Mouse (Mus musculus) fibroblast of lung, adult 2 months (primary cell): ENCODE measurements at regions not wholly inside any gene's neighbourhood (a gene's known extent, or its start where the extent isn't known, plus 50 kb on each side); places are given as distances from the start of the nearest gene placed in this dataset.

Source experiments
- DNase-seq: peaks from one replicate; pipeline ENCODE4 v3.0.0-alpha.2; 2011; ENCODE audit warnings: low read depth

DNA sequence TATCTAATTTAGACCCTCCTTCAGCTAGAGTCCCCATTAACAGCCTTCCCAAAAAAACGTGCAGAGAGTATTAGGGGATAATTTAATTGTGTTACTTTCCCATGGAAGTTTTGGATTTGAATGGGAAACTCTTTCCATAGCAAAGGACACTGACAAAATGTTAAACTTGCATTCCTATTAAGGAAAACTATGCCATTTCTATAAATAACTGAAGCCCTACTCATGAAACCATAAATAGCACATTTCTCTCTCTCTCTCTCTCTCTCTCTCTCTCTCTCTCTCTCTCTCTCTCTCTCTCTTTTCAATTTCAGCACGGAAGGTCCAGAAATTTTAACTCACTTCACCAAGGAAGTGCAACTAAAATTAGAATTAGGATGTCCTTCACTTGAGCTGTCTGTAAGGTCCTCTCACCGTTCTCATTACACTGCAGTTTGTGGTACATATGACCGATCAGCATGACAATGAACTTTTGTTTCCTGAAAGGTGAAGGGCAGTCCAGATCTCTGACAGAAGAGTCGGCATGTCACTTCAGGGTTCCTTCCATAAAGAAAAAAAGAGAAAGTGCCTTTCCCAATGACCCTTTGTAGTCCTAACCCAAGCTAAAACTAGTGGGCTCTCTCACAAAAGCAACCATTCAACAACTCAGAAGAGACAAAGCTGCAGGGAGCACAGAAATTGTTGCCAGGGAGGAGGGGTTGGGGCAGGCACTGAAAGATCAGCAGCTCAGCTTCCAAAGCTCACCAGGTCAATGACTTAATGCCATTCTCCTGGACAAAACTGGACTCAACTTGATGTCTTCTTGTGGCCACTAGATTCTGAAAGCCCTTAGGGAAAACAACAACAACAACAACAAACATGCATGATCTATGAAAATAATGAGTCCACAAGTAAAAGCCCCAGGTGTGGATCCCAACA lies 696.9 kb downstream of the Diaph3 start:
- no peak for DNase-seq

DNA sequence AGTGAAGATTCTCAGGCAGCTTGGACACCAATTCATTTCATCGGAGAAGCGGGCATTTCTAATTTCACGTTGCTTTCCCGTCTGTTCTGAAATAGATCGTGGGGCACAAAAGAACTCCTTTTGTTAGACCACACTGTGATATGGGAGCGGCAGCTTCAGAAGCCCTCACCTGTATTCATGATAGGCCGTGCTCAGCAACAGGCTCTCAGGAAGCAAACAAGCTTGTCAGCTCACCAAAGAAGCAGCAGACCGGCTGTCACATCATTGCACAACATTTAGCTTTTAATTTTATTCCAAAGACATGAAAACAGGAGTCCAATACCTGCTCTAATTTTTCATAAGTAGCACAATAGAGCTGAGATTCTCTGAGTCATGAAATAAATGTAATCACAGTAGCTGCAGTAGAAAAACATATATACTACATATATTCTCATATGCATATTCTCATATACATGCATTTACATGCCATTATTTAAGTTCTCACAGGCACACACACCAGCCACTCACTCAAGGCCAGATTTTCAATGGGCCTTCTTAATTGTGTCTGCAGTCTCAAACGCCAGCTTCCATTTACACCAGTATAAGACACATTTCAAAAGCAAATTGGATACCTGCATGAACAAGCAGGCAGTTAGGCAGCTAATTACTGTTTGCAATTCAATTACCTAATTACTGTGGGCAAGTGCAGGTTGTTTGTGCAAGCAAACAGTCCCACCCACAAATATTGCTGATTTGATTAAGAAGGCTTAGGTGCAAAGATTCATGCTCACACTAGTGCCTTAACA lies 698.9 kb downstream of the Diaph3 start:
- no peak for DNase-seq

DNA sequence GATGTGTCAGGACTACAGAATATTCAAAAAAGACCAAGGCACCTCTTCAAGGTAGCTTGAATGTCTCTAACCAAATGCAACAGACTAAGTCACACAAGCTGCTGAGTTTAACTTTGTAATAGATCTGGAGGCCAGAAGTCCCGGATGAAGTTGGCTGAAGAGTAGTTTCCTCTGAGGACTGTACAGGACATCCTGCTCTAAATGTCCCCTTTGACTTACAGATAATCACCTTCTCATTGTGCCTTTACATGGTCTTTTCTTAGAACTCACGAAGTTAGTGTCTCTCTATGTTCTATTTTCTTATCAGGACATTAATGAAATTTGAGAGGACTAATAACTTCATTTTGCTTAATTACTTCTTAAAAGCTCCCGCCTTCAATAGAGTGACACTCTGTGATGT lies 703.7 kb downstream of the Diaph3 start:
- no peak for DNase-seq

DNA sequence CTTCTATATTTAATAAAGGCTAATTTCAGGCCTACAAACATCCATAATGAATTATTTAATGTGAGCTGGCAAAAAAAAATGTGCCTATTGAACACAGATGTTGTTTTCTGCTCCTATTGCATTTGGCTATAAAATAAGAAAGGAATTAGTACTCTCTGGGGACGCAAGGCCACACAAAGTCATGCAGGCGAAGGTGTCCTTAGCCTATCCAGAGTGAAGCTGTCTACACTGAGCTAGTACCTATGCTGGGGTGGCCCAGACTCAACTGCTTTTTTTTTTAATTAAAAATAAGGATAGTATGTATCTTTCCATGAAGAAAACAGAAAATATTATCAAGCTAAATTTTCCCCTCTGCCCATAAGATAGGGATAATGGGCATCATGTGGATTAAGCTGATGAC lies 705.7 kb downstream of the Diaph3 start:
- DNase-seq = no peak

DNA sequence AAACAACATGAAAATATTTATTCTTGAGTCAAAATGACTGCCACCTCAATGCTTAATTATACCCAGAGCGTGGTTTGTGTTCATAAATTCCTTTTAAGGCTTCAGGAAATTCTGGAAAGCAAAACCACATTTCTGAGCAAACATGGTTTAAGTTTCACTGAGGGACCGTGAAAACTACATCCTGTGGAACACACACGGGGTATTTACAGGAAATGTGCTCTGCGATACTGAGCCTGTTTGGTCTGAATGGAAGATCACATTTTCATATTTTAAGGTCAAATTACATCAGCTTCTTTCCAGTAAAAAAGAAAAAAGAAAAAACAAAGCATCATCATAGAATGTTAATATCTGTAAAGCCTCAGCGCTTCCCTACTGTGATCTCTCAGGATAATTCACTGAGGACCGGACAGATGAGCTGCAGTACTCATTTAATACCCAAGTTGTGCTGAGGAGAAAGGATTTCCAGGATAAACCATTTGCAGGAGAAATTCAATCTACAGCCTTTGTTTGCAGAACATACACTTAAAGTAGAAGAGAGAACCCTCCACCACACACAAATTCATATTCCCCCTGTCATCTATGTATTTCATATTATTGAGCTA lies 709.7 kb downstream of the Diaph3 start:
- DNase-seq = no peak

DNA sequence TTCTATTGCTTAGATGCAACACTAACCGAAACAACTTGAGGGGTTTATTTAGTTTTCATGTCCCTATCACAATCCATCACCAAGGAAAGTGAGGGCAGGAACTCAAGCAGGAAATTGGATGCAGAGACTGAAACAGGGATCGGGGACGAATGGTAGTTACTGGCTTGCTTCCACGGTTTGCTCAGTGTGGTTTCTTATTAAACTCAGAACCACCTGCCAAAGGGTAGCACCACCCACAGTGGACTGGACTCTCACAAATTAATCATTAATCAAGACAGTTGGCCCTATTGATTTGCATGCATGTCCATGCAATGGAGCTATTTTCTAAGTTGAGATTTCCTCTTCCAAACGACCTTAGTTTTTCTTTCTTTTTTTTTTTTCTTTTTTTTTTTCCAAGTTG lies 719.2 kb downstream of the Diaph3 start:
- DNase-seq = no peak

DNA sequence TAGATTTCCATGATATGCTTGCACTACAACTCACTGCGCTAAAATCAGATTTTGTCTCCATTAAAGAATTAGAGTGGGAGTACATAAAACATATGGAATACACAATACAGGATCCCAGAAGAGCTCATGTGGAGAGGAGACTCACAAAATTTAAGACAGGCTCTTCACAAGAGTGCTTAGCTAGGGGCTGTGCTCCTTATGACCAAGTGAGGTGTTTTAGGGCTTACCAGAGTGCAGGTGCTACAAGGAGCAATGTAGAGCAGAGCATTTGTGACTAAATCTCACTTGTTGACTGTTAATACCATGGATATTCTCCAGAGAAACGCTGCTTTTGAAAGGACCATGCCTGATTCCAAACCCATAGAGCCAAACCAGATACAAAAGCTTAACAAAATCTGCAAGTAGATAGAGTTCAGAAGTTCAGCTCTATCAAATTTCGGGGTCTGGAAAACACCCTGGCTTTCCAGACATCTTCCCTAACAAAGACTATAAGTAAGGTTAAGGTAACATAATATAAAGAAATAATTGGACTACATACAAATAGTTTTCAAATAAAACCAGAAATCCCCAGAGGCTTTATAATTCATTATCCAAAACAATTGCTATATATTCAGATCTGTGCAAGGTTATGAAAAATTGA lies 721.0 kb downstream of the Diaph3 start:
- DNase-seq = no peak

DNA sequence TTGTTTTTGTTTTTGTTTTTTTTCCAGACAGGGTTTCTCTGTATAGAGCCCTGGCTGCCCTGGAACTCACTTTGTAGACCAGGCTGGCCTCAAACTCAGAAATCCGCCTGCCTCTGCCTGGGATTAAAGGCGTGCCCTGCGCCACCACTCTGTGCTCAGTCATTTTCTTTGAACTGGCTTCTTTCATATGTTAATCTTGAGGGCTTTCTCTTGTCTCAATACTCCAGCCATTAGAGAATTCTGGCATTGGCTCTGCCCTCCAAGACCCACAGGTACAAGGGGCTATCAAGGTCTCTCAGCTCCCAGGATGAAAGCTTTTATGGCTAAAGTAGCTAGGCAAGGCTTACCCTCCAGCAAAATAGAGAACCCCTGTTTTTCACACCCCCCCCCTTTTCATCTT lies 744.2 kb downstream of the Diaph3 start:
- DNase-seq = no peak

DNA sequence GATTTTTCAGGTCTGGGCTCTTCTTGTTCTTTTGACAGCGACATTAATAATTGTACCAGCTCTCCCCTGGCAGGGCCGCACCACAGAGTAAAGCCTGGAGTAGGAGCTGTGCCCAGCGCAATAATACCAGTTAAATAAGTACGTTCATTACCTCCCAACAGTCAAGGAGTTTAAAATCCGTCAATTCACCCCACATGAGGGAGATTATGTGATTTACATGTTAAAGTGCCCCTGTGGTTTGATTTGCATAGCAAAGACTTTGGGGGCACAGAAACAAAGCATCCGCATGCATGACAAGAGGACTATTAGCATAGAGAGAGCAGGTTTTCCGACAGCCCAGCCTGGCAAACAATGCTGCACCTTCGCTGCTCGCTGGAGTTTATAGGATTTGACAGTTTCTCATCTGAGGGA lies 745.1 kb downstream of the Diaph3 start:
- DNase-seq = no peak

DNA sequence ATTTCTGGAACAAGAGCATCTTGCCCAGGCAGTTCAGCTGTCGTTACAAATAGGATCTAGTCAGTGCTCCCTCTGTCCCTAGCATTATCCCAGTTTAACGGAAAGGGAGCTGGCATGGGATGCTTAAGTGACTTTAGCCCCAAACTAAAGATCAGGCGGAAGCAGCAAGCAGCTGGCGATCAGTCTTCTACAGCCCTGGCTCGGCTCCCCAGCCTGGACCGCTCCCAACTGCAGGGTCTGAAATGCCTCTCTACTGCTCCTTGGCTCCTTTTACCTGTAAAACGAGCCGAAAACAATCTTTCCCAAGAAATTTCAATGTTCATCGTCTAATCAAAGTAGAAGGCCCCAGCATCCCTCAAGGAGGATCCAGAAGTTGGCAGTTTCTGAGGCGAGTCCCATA lies 745.5 kb downstream of the Diaph3 start:
- DNase-seq = no peak

DNA sequence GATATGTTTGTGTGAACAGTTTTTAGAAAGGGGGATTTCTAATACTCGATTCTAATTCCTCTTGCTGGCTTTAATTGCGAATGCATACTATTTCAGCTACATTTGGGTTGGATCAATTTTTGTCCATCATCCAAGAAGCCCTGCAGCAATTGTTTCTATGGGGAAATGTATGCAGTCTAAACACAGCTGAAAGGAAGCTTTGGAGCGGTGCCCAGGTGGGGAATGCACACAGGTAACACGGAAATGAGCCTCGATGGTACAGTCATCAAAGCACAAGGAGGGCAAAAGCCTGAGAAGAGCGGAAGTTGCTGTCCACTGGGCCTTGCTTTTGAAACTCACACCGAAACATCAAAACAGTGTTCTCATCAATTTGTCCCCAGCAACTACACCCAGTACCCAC lies 746.0 kb downstream of the Diaph3 start:
- no peak for DNase-seq

DNA sequence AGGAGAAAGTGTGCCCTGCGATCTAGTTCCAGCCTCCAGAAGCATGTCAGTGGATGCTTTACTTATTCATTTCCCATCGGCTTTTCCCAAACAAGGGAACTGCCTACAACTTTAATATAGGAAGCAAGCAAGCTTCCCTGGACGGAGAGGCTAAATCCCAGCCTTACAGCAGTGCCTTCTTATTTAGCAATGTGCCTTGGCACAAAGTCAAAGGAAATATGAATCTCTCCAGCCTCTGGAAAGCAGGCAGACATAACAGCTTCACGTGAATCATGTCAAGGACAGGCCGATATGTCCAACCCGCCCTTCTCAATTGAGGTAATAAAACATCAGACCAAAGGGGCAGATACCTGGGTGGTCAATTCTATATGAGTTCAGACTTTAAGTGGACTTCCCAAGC lies 755.9 kb downstream of the Diaph3 start:
- DNase-seq = no peak

DNA sequence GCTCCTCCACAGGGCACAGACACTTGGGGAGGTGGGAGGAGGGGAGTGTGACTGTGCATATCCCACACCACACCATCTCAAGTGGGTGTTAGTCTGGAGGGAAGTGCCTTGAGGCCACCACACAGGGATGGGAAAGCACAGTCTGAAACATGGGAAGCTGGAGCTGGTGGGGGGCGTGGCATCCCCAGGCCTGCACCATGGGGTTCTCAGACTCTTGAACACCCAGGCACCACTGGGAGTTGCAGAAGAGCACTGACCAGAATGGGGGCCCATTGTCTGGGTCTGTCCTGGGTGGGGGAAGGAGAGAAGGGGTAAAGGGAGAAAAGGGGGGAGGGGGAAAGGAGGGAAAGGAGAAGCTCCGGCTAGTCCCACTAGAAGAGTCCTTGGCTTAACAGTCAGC lies 776.0 kb downstream of the Diaph3 start:
- DNase-seq = no peak

DNA sequence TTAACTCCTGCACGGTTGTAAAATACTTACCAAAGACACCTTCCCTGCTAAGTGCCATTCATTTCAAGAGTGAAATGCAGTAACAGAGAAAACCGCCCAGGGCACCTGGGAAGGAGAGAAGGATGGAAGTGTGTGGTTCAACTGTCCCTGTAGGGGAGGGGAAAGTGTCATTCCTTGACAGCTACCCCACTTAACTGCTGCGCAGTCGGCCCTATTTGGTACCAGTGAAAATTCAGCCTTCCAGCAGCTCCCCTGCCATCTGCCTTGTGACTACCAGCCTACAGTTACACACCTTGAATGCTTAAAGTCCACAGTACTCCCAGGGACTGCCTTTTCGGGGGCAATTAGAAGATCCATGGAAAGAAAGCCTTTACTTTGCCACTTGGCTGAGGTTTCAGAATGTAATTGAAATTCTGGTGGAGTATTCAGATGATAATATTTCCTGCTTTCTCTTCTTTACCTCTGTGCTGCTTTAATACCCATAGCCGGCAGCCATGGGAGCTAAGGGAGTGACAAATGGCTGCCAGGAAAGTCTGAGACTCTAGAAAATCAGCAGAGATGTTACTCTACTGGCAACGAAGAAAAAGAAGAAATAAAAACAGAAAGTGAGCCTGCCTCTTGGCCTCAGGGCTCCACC lies 780.5 kb downstream of the Diaph3 start:
- DNase-seq = no peak

DNA sequence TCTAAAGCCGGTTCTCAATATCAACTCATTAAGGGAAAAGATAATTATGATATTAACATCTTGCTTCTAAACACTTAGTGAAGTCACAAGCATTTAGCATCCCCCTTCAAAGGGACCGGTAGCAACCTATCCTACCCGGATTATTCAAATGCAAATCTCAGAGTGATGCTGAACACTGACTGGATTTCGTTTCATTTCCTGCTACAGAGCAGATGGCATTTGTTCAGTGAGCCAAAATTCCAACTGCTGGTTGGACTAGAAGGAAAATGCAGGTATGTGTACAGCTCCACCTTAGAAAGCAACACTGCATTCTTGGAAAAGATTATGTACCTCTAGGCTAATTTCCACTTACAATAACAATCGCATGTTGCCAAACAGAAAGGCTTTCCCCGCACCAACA lies 782.5 kb downstream of the Diaph3 start:
- DNase-seq = no peak

DNA sequence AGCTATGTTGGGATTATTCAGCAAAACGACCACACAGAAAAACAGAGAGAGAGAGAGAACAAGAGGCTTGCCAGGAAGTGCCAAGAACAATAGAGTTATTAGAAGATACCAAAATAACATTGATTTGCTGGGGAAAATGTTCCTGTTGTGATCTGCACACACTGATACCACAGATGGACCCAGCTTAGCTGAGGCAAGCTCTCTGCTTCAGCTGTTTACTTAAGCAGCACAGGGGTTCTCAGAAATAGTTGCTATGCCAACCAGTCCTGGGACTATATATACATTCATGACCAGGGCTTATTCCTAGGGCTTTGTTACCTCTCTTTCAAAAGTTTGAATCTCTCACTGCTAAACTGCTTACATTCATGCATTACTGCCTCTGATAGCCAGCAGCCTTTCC lies 790.5 kb downstream of the Diaph3 start:
- DNase-seq = no peak

DNA sequence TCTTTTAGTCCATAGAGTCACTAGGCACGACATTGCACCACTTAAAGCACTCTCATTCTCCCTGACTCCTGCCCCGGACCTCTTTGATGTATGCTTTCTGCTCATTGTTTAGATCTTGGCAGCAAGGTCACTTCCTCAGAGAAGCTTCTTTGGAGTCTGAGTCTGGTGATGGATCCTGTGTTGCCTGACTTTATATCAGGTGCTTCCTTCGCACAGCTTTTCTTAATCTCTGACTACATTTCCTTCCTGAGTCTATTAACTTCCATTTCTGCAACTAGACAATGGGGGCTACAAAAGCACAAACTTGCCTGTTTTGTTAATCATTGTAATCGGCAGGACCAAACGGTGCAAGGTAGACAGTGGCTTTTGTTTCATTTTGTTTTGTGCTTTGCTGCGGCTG lies 802.0 kb downstream of the Diaph3 start:
- no peak for DNase-seq

DNA sequence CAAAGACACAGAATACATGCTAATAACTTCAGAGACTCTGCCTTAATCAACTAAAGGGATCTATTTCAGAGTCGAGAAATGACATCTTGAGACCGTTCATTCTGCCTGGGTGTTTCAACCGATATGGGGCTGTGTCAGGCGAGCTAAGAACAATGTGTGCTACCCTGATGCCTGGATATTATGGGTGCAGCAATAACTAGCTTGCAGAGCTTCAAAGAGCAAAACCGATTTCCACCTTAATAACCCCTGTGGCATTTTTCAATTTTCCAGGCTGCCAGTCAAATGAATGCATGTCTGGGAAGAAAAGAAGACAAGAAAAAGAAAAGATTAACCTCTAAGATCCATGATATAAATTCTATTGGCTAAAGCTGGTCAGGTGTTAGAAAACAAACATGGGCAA lies 804.0 kb downstream of the Diaph3 start:
- no peak for DNase-seq

DNA sequence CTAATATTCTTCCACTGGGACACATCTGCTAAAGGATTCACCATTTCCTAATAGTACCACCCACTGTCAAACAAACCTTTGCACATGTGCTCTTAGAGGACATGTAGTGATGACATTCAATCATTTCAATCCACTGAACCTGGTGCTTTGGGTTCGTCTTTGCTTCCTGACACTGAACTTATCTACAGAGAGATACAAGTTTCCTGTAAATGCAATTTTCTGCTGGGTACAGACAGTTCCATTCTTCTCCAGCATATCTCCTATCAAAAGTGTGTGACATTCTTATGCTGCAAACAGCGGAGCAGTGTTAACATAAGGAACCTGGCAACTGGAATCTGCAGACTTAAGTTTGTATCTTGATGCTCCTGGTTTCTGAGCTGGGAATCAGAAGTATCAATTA lies 805.8 kb downstream of the Diaph3 start:
- no peak for DNase-seq

DNA sequence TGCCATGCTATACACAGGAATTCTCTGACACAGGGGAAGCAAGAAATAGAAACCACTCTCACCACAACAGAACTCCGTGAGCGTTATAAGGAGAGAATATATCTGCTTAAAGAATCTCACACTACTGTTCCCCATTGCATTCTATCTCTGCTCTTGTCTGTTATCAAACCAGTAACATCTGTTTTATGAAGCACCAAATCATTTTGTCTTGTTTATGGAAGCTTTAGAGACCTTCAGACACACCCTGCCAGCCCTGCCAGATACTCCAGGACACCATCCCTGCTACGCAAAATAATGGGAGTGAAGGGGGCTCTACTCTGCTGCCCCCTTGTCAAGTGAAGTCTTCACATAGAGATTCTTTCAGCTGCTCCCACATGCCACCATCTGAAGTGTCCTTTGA lies 811.9 kb downstream of the Diaph3 start:
- no peak for DNase-seq

DNA sequence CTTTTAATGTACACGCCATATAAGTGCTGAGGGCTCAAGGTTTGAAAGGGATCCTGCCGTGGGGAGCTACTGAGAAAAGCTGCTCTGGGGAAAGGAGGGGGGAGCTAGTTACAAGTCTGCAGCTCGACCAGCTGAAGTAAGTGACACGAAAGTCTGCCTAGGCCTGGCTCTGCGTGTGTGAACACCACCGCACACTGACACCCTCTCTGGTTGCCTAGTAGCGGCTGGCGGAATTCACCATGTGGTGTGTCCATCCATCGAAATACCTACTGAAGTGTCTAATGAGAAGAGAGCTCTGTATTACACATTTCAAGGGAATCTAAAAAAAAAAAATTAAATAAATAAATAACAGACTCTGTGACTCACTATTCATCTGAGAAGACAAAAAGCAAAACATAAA lies 813.4 kb downstream of the Diaph3 start:
- no peak for DNase-seq

DNA sequence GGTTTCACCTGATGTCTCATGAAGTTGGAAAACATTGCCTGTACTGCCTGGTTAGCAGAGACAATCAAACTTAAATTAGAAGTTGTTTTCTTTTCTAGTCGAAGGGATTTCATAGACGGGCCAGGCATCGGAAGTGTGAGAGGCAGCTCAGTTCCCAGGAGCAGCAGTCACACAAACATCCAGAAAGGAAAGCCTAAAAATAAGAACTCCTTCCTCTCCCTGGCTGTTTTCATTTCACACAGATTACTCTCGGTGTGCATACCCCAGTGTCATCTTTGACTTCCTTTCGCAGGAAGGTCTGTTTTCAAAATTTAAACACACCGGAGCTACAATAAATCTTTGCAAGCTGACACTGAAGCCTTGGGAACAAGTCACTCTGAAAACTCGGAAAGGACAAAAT lies 818.7 kb downstream of the Diaph3 start:
- DNase-seq = no peak
